Mouse (Mus musculus) lung, embryonic 14.5 days (tissue): ENCODE results near the gene Sema6d. TPM values are rescaled to one million over a fixed set of nuclear protein-coding genes. Genes with fewer than 3 reads are reported as not detected.

Source experiments
- ATAC-seq: fragments of 200-750 bp; cut with Nextera tagmentation; 2 replicates; pipeline ENCODE4 v1.8.0; 2017; ENCODE audit warnings: mild to moderate bottlenecking, moderate TSS enrichment, moderate library complexity; ENCODE audit not compliant: insufficient read depth
- DNase-seq: peaks from one replicate; pipeline ENCODE4 v3.0.0-alpha.2; 2015
- H3K27ac ChIP-seq: fragments of 300-500 bp; sonication (generic); 2 replicates; pipeline ENCODE4 v1.5.1; 2014; ENCODE audit warnings: low read depth, mild to moderate bottlenecking, moderate library complexity
- H3K27me3 ChIP-seq: fragments of 300-500 bp; sonication (generic); 2 replicates; pipeline ENCODE4 v1.6.1; 2014; ENCODE audit warnings: low read length, control low read depth; ENCODE audit not compliant: insufficient read depth
- H3K36me3 ChIP-seq: fragments of 300-500 bp; sonication (generic); 2 replicates; pipeline ENCODE4 v1.6.1; 2014; ENCODE audit warnings: control low read depth; ENCODE audit not compliant: insufficient read depth
- H3K4me1 ChIP-seq: fragments of 300-500 bp; sonication (generic); 2 replicates; pipeline ENCODE4 v1.6.1; 2014; ENCODE audit warnings: antibody characterized with exemption, control low read depth; ENCODE audit not compliant: insufficient read depth
- H3K4me2 ChIP-seq: fragments of 300-500 bp; sonication (generic); 2 replicates; pipeline ENCODE4 v1.6.1; 2014; ENCODE audit warnings: mild to moderate bottlenecking
- H3K4me3 ChIP-seq: fragments of 300-500 bp; sonication (generic); 2 replicates; pipeline ENCODE4 v1.5.1; 2014; ENCODE audit warnings: low read depth, low read length
- H3K9ac ChIP-seq: fragments of 300-500 bp; sonication (generic); 2 replicates; pipeline ENCODE4 v1.6.1; 2014
- H3K9me3 ChIP-seq: fragments of 300-500 bp; sonication (generic); 2 replicates; pipeline ENCODE4 v1.6.1; 2016; ENCODE audit warnings: low read depth, low read length, control low read depth
- CTCF ChIP-seq: IDR thresholded peaks from 2 replicates; pipeline ENCODE4 v1.5.1; 2016; ENCODE audit warnings: antibody characterized with exemption, low read depth
- WGBS: fragments of 180-500 bp; shearing (Covaris S2); extraction: QIAGEN DNeasy Blood & Tissue Kit; methylation state at CpG from one replicate; pipeline ENCODE4 v1.1.7; 2014; 5-methylcytosine and 5-hydroxymethylcytosine counted together
- polyA plus RNA-seq: library from polyadenylated mRNA; unstranded; fragments of >200 nt; fragmentation: Nextera tagmentation; extraction: Ambion mirVana; gene quantifications from 2 replicates; pipeline ENCODE4 v1.2.1, GENCODE M21; 2014

The Sema6d gene
- polyA plus RNA-seq, 1 experiment from 2014 or later = 26.7 TPM

- no peaks in the 10 kb centered on the region for H3K9me3 ChIP-seq
- no peaks in the 10 kb centered on the region for H3K4me1 ChIP-seq
- H3K36me3 ChIP-seq = no peaks in the 10 kb centered on the region
- no peaks in the 10 kb centered on the region for H3K27me3 ChIP-seq
- 68% methylated on average over 3 of the region's 3 CpGs for WGBS
- H3K9ac ChIP-seq = no peak overlapping the region
- H3K4me3 ChIP-seq = no peak overlapping the region
- no peak for TF ChIP-seq CTCF
- DNase-seq = peak; percentile 6
- no peak for ATAC-seq
- no peak overlapping the region for H3K27ac ChIP-seq
- no peak overlapping the region for H3K4me2 ChIP-seq
These were observed 460.5 kb downstream of the Sema6d start for GRCm38 (mm10) chr2:124550315-124550714.

GRCm38 (mm10) chr2:124554751-124555415, 465.1 kb downstream of the Sema6d start:
- Histone ChIP-seq H3K9ac (no peak overlapping the region), H3K27ac (peak overlapping the region; percentile 50), H3K4me2 (no peak overlapping the region), H3K4me3 (no peak overlapping the region), H3K9me3 (no peaks in the 10 kb centered on the region), H3K4me1 (peaks cover 7% of the 10 kb centered on the region; the same call in 1 of the 2 replicates), H3K36me3 (no peaks in the 10 kb centered on the region), H3K27me3 (no peaks in the 10 kb centered on the region)
- ATAC-seq (peak; percentile 43; the same call in 1 of the 2 replicates), DNase-seq (peak; percentile 48)
- WGBS = 38% methylated on average over 1 of the region's 1 CpGs
- TF ChIP-seq CTCF = no peak

DNA sequence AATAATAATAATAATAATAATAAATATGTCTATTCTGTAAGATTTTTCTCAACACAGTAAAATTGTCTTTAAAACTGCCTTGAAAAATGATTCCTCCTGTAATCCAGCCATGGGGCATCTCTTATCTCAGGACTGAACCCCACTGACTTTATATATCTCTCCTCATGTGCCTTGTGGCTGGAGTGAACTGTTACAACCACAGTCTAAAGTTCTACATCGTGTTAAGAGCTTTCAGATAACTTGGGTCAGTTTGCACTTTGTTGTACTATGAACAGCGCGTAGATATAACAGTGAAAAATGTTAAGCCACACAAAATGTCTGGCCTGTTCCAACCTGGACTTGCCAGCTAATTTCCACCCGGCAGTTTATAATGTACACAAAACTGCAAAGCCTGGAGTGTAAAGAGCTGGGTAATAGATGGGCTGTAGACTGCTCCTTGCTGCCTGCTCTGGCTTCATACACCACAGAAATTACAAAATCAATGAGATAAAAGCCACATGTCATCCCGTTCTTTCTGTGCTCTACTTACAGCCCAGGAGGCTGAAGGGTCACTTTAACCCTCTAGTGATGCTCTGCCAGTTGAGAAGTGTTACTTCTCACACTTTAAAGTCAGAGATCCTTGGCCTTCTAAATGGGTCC, 467.2 kb downstream of the Sema6d start:
- H3K4me2 ChIP-seq = no peak overlapping the region
- H3K36me3 ChIP-seq = no peaks in the 10 kb centered on the region
- peaks cover 7% of the 10 kb centered on the region; the same call in 1 of the 2 replicates for H3K4me1 ChIP-seq
- no peaks in the 10 kb centered on the region for H3K27me3 ChIP-seq
- no peak overlapping the region for H3K4me3 ChIP-seq
- ATAC-seq (peak; percentile 84), DNase-seq (peak; percentile 79)
- no peaks in the 10 kb centered on the region for H3K9me3 ChIP-seq
- H3K9ac ChIP-seq = no peak overlapping the region
- H3K27ac ChIP-seq = no peak overlapping the region
- WGBS = 28% methylated on average over 5 of the region's 5 CpGs
- TF ChIP-seq CTCF = no peak

DNA sequence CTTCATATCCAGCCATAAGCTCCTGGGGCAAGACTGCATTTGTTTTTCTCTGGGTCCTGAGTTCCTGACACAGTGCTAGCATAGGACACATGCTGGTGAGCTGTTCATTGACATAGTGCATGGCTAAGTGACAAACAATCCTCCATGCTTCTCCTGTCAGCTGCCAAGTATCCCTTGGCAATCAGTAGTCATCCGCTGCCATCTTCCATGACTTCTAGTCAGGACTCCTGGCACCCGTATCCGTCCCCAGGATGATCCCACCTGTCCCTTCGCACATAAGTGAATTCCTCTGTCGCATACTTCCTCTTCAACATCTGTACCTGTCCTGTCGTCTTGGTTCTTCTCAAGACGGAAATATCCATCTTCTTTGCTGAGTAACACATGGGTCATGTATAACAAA, 468.3 kb downstream of the Sema6d start:
- ATAC-seq (no peak), DNase-seq (peak; percentile 38)
- Histone ChIP-seq H3K36me3 (no peaks in the 10 kb centered on the region), H3K4me1 (peaks cover 7% of the 10 kb centered on the region; the same call in 1 of the 2 replicates), H3K4me3 (no peak overlapping the region), H3K9ac (no peak overlapping the region), H3K9me3 (no peaks in the 10 kb centered on the region), H3K4me2 (no peak overlapping the region), H3K27ac (no peak overlapping the region), H3K27me3 (no peaks in the 10 kb centered on the region)
- WGBS = 78% methylated on average over 7 of the region's 7 CpGs
- no peak for TF ChIP-seq CTCF

GRCm38 (mm10) chr2:124561668-124562067, 471.9 kb downstream of the Sema6d start:
- H3K27ac ChIP-seq = no peak overlapping the region
- H3K27me3 ChIP-seq = no peaks in the 10 kb centered on the region
- ATAC-seq (no peak), DNase-seq (no peak)
- no peak overlapping the region for H3K4me3 ChIP-seq
- no peaks in the 10 kb centered on the region for H3K36me3 ChIP-seq
- H3K9me3 ChIP-seq = no peaks in the 10 kb centered on the region
- TF ChIP-seq CTCF = no peak
- WGBS = 38% methylated on average over 5 of the region's 5 CpGs
- peaks cover 7% of the 10 kb centered on the region; the same call in 1 of the 2 replicates for H3K4me1 ChIP-seq
- H3K9ac ChIP-seq = no peak overlapping the region
- no peak overlapping the region for H3K4me2 ChIP-seq

DNA sequence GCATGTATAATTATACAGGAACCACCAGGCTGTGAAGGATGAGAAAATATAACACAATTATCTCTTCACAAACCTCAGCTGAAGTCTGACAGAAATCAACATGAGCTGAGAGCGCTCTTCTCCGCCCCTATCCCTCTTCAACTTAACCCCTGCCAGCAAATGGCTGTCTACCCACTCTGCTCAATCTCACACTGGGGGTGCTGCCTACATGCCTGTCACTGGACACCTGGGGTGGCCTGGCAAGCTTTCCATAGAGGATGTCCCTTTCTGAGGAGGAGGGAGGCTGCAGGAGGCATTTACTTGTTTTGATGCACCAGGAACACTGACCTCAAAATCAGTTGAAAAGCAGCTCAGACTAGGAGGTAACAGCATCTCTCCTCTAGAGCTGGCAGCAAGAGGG, 472.3 kb downstream of the Sema6d start:
- ATAC-seq (no peak), DNase-seq (peak; percentile 6)
- 44% methylated on average over 2 of the region's 2 CpGs for WGBS
- no peaks in the 10 kb centered on the region for H3K9me3 ChIP-seq
- H3K36me3 ChIP-seq = no peaks in the 10 kb centered on the region
- no peak overlapping the region for H3K4me2 ChIP-seq
- H3K27ac ChIP-seq = no peak overlapping the region
- no peak overlapping the region for H3K9ac ChIP-seq
- no peak overlapping the region for H3K4me3 ChIP-seq
- H3K27me3 ChIP-seq = no peaks in the 10 kb centered on the region
- peaks cover 7% of the 10 kb centered on the region; the same call in 1 of the 2 replicates for H3K4me1 ChIP-seq
- TF ChIP-seq CTCF = no peak

- Histone ChIP-seq H3K4me2 (no peak overlapping the region), H3K27me3 (no peaks in the 10 kb centered on the region), H3K36me3 (no peaks in the 10 kb centered on the region), H3K9me3 (no peaks in the 10 kb centered on the region), H3K9ac (no peak overlapping the region), H3K4me1 (no peaks in the 10 kb centered on the region), H3K27ac (no peak overlapping the region), H3K4me3 (no peak overlapping the region)
- ATAC-seq (no peak), DNase-seq (no peak)
- 83% methylated on average over 5 of the region's 5 CpGs for WGBS
- TF ChIP-seq CTCF = no peak
These were observed 474.0 kb downstream of the Sema6d start for GRCm38 (mm10) chr2:124563759-124564158.
